Mouse (Mus musculus) layer of hippocampus, adult 18-20 months (tissue): ENCODE results near the gene Pi16. TPM values are rescaled to one million over a fixed set of nuclear protein-coding genes. Genes with fewer than 3 reads are reported as not detected.

Experiments used
- DNase-seq, 2 experiments: peaks; one replicate each; pipeline ENCODE4 v3.0.0; 2022; ENCODE audit warnings: low spot score in 2 of 2
- total RNA-seq, 2 experiments: library from RNA; stranded (reverse); gene quantifications; 2 replicates each; pipeline ENCODE4 v1.2.3; 2021

Pi16 gene
- total RNA-seq, 2 experiments from 2014 or later = 0.92 to 1.3 TPM

- no peak for DNase-seq
These were observed 39.0 kb downstream of the Pi16 start for GRCm38 (mm10) chr17:29356479-29356856.

DNA sequence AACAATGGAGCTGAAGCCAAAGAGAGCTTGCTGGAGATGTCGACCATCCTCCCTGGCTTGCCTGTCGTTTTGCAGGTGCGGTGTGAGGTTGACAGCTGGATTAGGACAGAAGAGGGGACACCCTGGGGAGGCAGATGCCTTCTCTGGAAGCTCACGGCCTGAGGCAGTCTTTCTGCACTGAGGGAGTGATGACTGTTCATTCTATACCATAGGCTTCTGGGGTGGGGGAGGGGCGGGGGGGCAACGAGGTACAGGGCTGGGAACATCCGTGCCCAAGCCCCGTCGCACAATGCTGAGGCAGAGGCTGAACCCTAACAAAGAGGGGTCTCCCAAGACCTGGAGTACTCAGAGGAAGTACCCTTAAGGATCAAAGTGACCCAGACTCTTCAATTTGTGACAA lies 39.4 kb downstream of the Pi16 start:
- no peak for DNase-seq

DNA sequence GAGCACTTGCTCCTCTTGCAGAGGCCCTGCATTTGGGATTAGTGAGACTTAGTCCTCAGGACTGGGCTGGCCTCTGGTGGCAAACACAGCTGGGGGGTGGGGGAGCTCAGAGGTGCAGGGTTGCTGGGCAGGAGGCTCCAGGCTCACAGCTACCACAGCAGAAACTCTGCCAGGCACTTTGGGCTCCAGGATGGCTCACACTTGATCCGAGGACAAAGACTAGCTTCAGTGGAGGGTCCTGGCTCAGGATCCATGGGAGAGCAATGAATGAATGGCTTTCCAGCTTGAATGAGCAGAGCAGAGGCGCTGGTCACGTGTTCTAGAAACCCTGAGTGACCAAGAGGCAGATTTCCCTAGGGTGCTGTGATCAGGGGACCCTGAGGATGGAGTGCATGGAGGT lies 41.4 kb downstream of the Pi16 start:
- DNase-seq = no peak

DNA sequence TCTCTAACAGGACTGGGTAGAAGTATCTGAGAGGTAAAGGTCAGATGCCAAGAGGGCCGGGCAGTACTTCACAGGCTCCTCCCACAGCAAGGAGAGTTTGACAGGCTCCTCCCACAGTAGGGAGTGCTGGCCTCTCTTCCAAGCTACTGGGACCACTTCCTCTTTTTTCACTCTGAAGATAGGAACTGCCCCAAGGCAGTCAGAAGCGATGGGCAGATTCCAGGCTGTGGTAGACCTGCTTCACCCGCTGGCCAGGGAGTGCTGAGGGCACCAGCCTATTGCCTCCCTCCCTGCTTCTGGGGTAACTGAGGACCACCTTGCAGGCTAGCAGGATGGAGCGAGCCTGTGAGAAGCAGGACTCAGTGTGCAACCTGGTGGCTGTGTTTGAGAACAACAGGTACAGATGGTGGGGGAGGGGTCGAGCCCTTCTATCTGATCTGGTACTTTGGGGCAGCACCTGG lies 43.3 kb downstream of the Pi16 start, which contains the start of gene Fgd2:
Gene Fgd2, plus strand, starts transcription at position 154 of the 461 bp plus-strand sequence.
- DNase-seq = no peak

DNA sequence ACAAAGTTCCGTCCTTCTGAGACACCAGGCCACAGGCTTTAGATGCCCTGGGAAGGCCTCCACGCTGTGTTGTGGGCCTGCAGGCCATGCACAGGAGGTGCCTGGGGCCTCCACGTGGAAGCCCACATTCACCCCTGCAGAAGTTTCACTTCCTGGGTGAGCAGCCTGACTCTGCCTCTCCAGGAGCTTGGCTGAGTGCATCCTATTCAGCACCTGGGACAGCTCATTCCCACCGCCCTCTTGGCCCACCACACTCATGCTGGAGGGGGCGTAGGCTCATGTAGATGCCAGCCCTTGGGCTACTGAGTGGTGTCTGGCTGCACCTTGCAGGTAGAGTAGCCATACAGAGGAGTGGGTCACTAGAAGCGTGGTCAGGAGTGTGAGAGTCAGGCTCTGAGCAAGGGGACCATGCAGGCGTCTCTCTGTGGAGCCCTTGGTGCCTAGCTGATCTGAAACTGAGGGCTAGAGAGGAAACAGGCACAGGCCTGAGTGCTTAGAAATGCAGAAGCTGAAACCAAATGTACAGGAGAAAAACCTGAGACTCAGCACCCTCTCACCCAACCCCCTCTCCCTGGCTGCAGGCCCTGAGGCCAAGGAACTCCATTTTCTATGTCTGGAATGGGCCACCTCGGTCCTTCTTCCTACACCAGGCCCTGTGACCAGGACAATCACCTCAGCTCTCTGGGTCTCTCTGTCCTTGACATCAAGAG lies 44.7 kb downstream of the Pi16 start:
- no peak for DNase-seq

- no peak for DNase-seq
These were observed 45.6 kb downstream of the Pi16 start for GRCm38 (mm10) chr17:29363109-29363508.

GRCm38 (mm10) chr17:29365105-29365621 lies 47.7 kb downstream of the Pi16 start:
- DNase-seq = no peak

DNA sequence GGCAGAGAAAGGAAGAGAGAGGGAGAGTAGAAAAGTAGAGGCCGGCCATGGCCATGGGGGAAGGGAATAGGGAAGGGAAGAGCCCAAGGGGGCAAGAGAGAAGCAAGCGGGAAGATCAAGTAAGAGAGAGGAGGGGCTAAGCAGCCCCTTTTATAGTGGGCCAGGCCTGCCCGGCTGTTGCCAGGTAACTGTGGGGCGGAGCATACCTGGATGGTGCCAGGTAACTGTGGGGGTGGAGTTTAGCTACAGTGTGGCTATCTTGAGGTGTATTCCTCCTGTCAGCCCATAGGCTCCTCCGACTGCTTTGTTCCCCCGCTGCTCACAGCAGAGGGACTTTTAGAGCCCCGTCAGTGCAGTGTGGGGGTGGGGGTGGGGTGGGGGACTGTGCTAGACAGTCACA lies 51.2 kb downstream of the Pi16 start:
- no peak for DNase-seq

DNA sequence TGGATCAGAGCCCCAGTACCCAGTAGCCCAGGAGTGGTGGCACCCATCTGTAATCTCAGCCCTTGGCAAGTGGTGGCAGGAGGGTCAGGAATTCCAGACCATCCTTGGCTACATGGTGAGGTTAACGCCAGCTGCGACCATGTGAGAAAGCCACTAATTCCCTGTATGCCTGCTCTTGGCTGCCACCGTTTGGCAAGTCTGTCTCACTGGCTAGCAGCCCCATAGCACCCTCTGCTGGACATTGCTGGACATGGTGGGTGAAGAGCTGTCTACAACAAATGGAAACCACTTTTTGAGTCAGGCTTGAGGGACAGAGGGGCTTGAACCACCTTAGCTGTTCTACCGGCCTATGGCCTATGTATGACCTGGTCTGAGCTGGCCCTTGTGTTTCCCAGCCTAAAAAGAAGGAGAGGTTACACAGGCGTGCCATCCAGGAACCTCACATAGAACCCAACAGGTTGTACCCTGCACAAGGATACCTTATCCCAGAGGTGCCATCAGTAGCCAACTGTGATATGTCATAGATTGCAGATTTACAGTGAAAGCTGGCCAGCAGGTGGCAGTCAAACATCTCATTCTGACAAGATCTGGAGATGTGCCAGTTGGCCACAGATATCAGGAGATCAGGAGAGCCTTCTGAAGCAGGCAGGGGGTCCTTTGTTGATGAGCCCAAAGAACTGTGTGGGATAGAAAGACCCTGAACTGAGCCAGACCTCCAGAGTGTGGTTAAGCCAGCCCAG lies 53.7 kb downstream of the Pi16 start:
- DNase-seq = peak; percentile 82 to 95

DNA sequence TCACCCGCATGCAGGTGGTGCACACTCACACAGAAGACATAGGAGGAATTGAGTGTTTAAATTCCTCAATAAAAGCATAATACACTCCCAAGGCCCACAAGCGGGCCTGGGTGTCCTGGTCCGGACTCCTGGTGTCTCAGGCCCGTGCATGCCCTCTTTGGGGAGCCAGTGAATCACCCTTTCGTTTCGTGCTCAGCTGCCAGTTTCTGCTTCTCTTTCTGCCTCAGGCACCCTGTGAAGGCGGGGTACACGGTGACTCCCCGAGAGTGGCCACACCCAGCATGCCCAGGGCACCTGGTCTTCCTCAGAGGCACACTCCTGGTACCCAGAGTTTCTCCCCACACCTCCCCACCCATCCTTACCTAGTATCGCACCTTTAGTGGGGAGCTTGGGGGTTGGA lies 58.4 kb downstream of the Pi16 start:
- no peak for DNase-seq

GRCm38 (mm10) chr17:29378056-29378455 lies 60.6 kb downstream of the Pi16 start:
- no peak for DNase-seq

Other genes starting within 250 kb of the Pi16 start
- 10 to 100 TPM; 21.3 to 24.7 TPM for gene Cdkn1a, start 226.7 kb upstream of the Pi16 start, total RNA-seq
- not detected for gene Rab44, start 203.5 kb upstream of the Pi16 start, total RNA-seq
- 10 to 100 TPM; 37.5 to 37.8 TPM for gene Cpne5, start 79.5 kb upstream of the Pi16 start, total RNA-seq
- 10 to 100 TPM; 16.2 to 18.4 TPM for gene Ppil1, start 53.5 kb upstream of the Pi16 start, total RNA-seq
- gene BC004004, start 48.9 kb upstream of the Pi16 start, total RNA-seq = 10 to 100 TPM; 84.9 to 94.4 TPM
- gene Mtch1, start 30.3 kb downstream of the Pi16 start, total RNA-seq = 100 to 1,000 TPM; 644 to 648 TPM
- 1 to 10 TPM; 4.4 to 5.8 TPM for gene Fgd2, start 43.2 kb downstream of the Pi16 start, total RNA-seq
- gene Pim1, start 173.1 kb downstream of the Pi16 start, total RNA-seq = 1 to 10 TPM; 4.2 to 4.5 TPM
- not detected for gene Gm17657, start 232.0 kb downstream of the Pi16 start, total RNA-seq
- gene Tbc1d22b, start 232.1 kb downstream of the Pi16 start, total RNA-seq = 10 to 100 TPM; 37.8 to 41.4 TPM
- not detected for gene Tmem217, start 234.7 kb downstream of the Pi16 start, total RNA-seq